Mouse (Mus musculus) ES-E14 (cell line): ENCODE measurements at regions not wholly inside any gene's neighbourhood (a gene's known extent, or its start where the extent isn't known, plus 50 kb on each side); places are given as distances from the start of the nearest gene placed in this dataset.

ENCODE experiments used
- DNase-seq: peaks from one replicate; pipeline ENCODE4 v3.0.0-alpha.2; 2013; ENCODE audit warnings: low read depth, low spot score
- H3K27ac ChIP-seq: 2 replicates; pipeline ENCODE4 v1.5.1; 2012; ENCODE audit warnings: low read depth, mild to moderate bottlenecking, low read length, moderate library complexity, mixed read lengths; ENCODE audit not compliant: poor library complexity, insufficient read depth, severe bottlenecking
- H3K36me3 ChIP-seq: 2 replicates; pipeline ENCODE4 v1.6.1; 2012; ENCODE audit warnings: mild to moderate bottlenecking, low read length, moderate library complexity, mixed read lengths; ENCODE audit not compliant: control insufficient read depth, poor library complexity, insufficient read depth, severe bottlenecking
- H3K4me1 ChIP-seq, 2 experiments: fragments of 150-350 bp in 1 of 2; sonication (generic) in 1 of 2; 2 replicates each; pipeline ENCODE4 v1.6.1; 2012; ENCODE audit warnings: low read length in 2 of 2, mild to moderate bottlenecking in 1 of 2, mixed read lengths in 1 of 2; ENCODE audit not compliant: control insufficient read depth in 2 of 2, insufficient read depth in 2 of 2, poor library complexity in 1 of 2
- H3K4me3 ChIP-seq, 2 experiments: fragments of 150-350 bp in 1 of 2; sonication (generic) in 1 of 2; 2 replicates each; pipeline ENCODE4 v1.5.1; 2012; ENCODE audit warnings: low read length in 2 of 2, low read depth in 1 of 2, mild to moderate bottlenecking in 1 of 2, mixed read lengths in 1 of 2; ENCODE audit not compliant: insufficient read depth in 1 of 2, poor library complexity in 1 of 2, severe bottlenecking in 1 of 2
- H3K9ac ChIP-seq: 2 replicates; pipeline ENCODE4 v1.6.1; 2012; ENCODE audit warnings: low read depth, mild to moderate bottlenecking, low read length, mixed read lengths; ENCODE audit not compliant: poor library complexity, insufficient read depth, severe bottlenecking
- H3K9me3 ChIP-seq: fragments of 150-350 bp; sonication (generic); 2 replicates; pipeline ENCODE4 v1.6.1; 2012; ENCODE audit warnings: low read depth, mild to moderate bottlenecking, low read length; ENCODE audit not compliant: control insufficient read depth, insufficient read depth
- CHD2 ChIP-seq: IDR thresholded peaks from 2 replicates; pipeline ENCODE4 v1.6.1; 2014; ENCODE audit warnings: mild to moderate bottlenecking, low read depth, low read length, inconsistent platforms
- HCFC1 ChIP-seq: IDR thresholded peaks from 2 replicates; pipeline ENCODE4 v1.6.1; 2012; ENCODE audit warnings: low read length, inconsistent platforms, borderline replicate concordance; ENCODE audit not compliant: insufficient read depth
- MAFK ChIP-seq: IDR thresholded peaks from 2 replicates; pipeline ENCODE4 v1.6.1; 2014; ENCODE audit warnings: mild to moderate bottlenecking, low read depth, low read length, inconsistent platforms; ENCODE audit not compliant: insufficient read depth
- ZC3H11A ChIP-seq: IDR thresholded peaks from 2 replicates; pipeline ENCODE4 v1.6.1; 2012; ENCODE audit warnings: low read depth, mild to moderate bottlenecking, inconsistent platforms, low read length, borderline replicate concordance
- ZNF384 ChIP-seq: IDR thresholded peaks from 2 replicates; pipeline ENCODE4 v1.6.1; 2012; ENCODE audit warnings: low read depth, low read length, inconsistent platforms
- in situ Hi-C, 2 experiments: fragments of 600-800 bp; cut with MboI; formaldehyde crosslinking; loops; one replicate each; pipeline ENCODE4 v1.15.1; 2025; ENCODE audit warnings: low sequenced_read_pairs in 2 of 2, inconsistent platforms in 1 of 2; ENCODE audit not compliant: unreplicated experiment in 2 of 2

- H3K4me3 ChIP-seq, result no peak overlapping the region
- DNase-seq, result no peak
- H3K36me3 ChIP-seq, result peaks cover 4% of the 10 kb centered on the region; the same call in 1 of the 2 replicates
- no peaks in the 10 kb centered on the region for H3K9me3 ChIP-seq
- no peak overlapping the region for H3K27ac ChIP-seq
- no peaks in the 10 kb centered on the region for H3K4me1 ChIP-seq
- no peak for TF ChIP-seq ZNF384
- TF ChIP-seq HCFC1, result no peak
- TF ChIP-seq CHD2, result no peak
- no peak for TF ChIP-seq ZC3H11A
- no peak for TF ChIP-seq MAFK
- in situ Hi-C loops, result no loop called here
- H3K9ac ChIP-seq, result no peak overlapping the region
These were observed 106.5 kb upstream of the Klf14 start for GRCm38 (mm10) chr6:31065419-31065818.

- in situ Hi-C loops, result no loop called here
- Histone ChIP-seq H3K9ac (no peak overlapping the region), H3K4me3 (no peak overlapping the region), H3K9me3 (no peaks in the 10 kb centered on the region), H3K4me1 (no peaks in the 10 kb centered on the region), H3K36me3 (peaks cover 2% of the 10 kb centered on the region; the same call in 1 of the 2 replicates), H3K27ac (no peak overlapping the region)
- TF ChIP-seq ZNF384 (no peak), HCFC1 (no peak), MAFK (no peak), CHD2 (no peak), ZC3H11A (no peak)
- DNase-seq, result no peak
These were observed 108.0 kb upstream of the Klf14 start for GRCm38 (mm10) chr6:31066861-31067260.

GRCm38 (mm10) chr6:31067453-31067852, 108.6 kb upstream of the Klf14 start:
- H3K4me1 ChIP-seq, result no peaks in the 10 kb centered on the region
- H3K36me3 ChIP-seq, result peaks cover 2% of the 10 kb centered on the region; the same call in 1 of the 2 replicates
- H3K4me3 ChIP-seq, result no peak overlapping the region
- in situ Hi-C loops, result no loop called here
- H3K9me3 ChIP-seq, result no peaks in the 10 kb centered on the region
- no peak overlapping the region for H3K9ac ChIP-seq
- TF ChIP-seq ZC3H11A (no peak), HCFC1 (no peak)
- no peak overlapping the region for H3K27ac ChIP-seq
- DNase-seq, result no peak

GRCm38 (mm10) chr6:31069243-31069642, 110.4 kb upstream of the Klf14 start:
- peaks cover 2% of the 10 kb centered on the region; the same call in 1 of the 2 replicates for H3K36me3 ChIP-seq
- in situ Hi-C loops, result no loop called here
- no peak overlapping the region for H3K9ac ChIP-seq
- TF ChIP-seq HCFC1 (no peak), ZC3H11A (no peak), MAFK (no peak), ZNF384 (no peak), CHD2 (no peak)
- H3K27ac ChIP-seq, result no peak overlapping the region
- DNase-seq, result no peak
- H3K4me1 ChIP-seq, result no peaks in the 10 kb centered on the region
- no peaks in the 10 kb centered on the region for H3K9me3 ChIP-seq
- H3K4me3 ChIP-seq, result no peak overlapping the region

GRCm38 (mm10) chr6:31070537-31070936, 111.7 kb upstream of the Klf14 start:
- Histone ChIP-seq H3K36me3 (peaks cover 2% of the 10 kb centered on the region; the same call in 1 of the 2 replicates), H3K4me3 (no peak overlapping the region), H3K9ac (no peak overlapping the region), H3K9me3 (no peaks in the 10 kb centered on the region), H3K4me1 (peaks cover 2 to 3% of the 10 kb centered on the region in 2 experiments; a peak in 3 of 4 replicates), H3K27ac (no peak overlapping the region)
- TF ChIP-seq ZNF384 (no peak), CHD2 (no peak), MAFK (no peak), ZC3H11A (no peak), HCFC1 (no peak)
- DNase-seq, result no peak
- in situ Hi-C loops, result no loop called here
